Mouse (Mus musculus) gastrocnemius, postnatal 10 days (tissue): Measurements from ENCODE around the gene Zfp626. TPM values are rescaled to one million over a fixed set of nuclear protein-coding genes. Genes with fewer than 3 reads are reported as not detected.
"Not testable (repeated sequence)": the region's sequence is repeated elsewhere in the genome, so short reads cannot be mapped to it uniquely, and the experiment has no call there.

Experiments
- DNase-seq: peaks from one replicate; pipeline ENCODE4 v3.0.0; 2021; ENCODE audit warnings: mixed read lengths
- long read RNA-seq, 2 experiments: library from polyadenylated mRNA; stranded (forward); transcript quantifications; one replicate each; pipeline ENCODE4 v2.0.0; 2021
- total RNA-seq, 2 experiments: library from RNA; stranded (reverse); gene quantifications; 2 replicates each; pipeline ENCODE4 v1.2.3; 2021

The Zfp626 gene
- 1 to 10 TPM; 5.1 to 5.2 TPM for total RNA-seq
- long read RNA-seq, experiment 1, result 0 reads
- long read RNA-seq, experiment 2, result 0 reads

GRCm38 (mm10) chr7:27806896-27807295 is at the start of gene Zfp626:
TSS of gene Zfp626 (plus strand) at chr7:27807196.
- not testable (repeated sequence) for DNase-seq

- DNase-seq, result no peak
Measured at GRCm38 (mm10) chr7:27765176-27765886, 41.7 kb upstream of the Zfp626 start.

GRCm38 (mm10) chr7:27789306-27789705 is 17.7 kb upstream of the Zfp626 start:
- no peak for DNase-seq

GRCm38 (mm10) chr7:27793865-27794264 is 13.1 kb upstream of the Zfp626 start:
- DNase-seq, result not testable (repeated sequence)

- DNase-seq, result no peak
Measured at GRCm38 (mm10) chr7:27794566-27794965, 12.4 kb upstream of the Zfp626 start.

- DNase-seq, result no peak
Measured at GRCm38 (mm10) chr7:27797906-27798811, 8.8 kb upstream of the Zfp626 start.

GRCm38 (mm10) chr7:27801137-27801536 is 5.9 kb upstream of the Zfp626 start:
- no peak for DNase-seq

- no peak for DNase-seq
Measured at GRCm38 (mm10) chr7:27802986-27803385, 4.0 kb upstream of the Zfp626 start.

GRCm38 (mm10) chr7:27804297-27805030 is 2.5 kb upstream of the Zfp626 start:
- peak; percentile 72 for DNase-seq

- not testable (repeated sequence) for DNase-seq
Measured at GRCm38 (mm10) chr7:27807305-27807704, 309 bp downstream of the Zfp626 start.

- no peak for DNase-seq
Measured at GRCm38 (mm10) chr7:27818526-27819110, 11.6 kb downstream of the Zfp626 start.

GRCm38 (mm10) chr7:27822611-27823010 is 15.6 kb downstream of the Zfp626 start:
- DNase-seq, result no peak

- DNase-seq, result no peak
Measured at GRCm38 (mm10) chr7:27834131-27834530, 27.1 kb downstream of the Zfp626 start.

- no peak for DNase-seq
Measured at GRCm38 (mm10) chr7:27837896-27838295, 30.9 kb downstream of the Zfp626 start.

GRCm38 (mm10) chr7:27838323-27839249 is 31.6 kb downstream of the Zfp626 start, which contains the start of gene Zfp59:
TSS of gene Zfp59 (plus strand) at chr7:27838607.
- DNase-seq, result peak; percentile 81

GRCm38 (mm10) chr7:27839596-27839995 is 32.6 kb downstream of the Zfp626 start:
- DNase-seq, result no peak

GRCm38 (mm10) chr7:27840104-27840503 is 33.1 kb downstream of the Zfp626 start:
- no peak for DNase-seq

GRCm38 (mm10) chr7:27857227-27857626 is 50.2 kb downstream of the Zfp626 start, which contains the start of gene Zfp607a:
TSS of gene Zfp607a (plus strand) at chr7:27857527.
- no peak for DNase-seq

GRCm38 (mm10) chr7:27859301-27860251 is 52.6 kb downstream of the Zfp626 start:
- DNase-seq, result no peak
